Mouse (Mus musculus): ENCODE results near the gene Plbd1. TPM values are rescaled to one million over a fixed set of nuclear protein-coding genes. Genes with fewer than 3 reads are reported as not detected.

Plbd1 gene
- total RNA-seq, 2 experiments from 2014 or later, result 30.8 to 37.9 TPM

Other genes with a start within 250 kb of the Plbd1 start
- not detected for gene E330021D16Rik, start 246.4 kb downstream of the Plbd1 start, total RNA-seq (2021)
- gene Atf7ip, start 155.8 kb downstream of the Plbd1 start, total RNA-seq (2021), result 10 to 100 TPM; 54.0 to 74.3 TPM
- gene Gucy2c, start 119.8 kb upstream of the Plbd1 start, total RNA-seq (2021), result not detected
- gene Hist4h4, start 142.5 kb upstream of the Plbd1 start, total RNA-seq (2021), result 10 to 100 TPM; 11.3 to 12.3 TPM
- gene H2afj, start 146.3 kb upstream of the Plbd1 start, total RNA-seq (2021), result 100 to 1,000 TPM; 173 to 208 TPM
- gene BC049715, start 165.7 kb upstream of the Plbd1 start, total RNA-seq (2021), result 1 to 10 TPM in 1 of 2 experiments, under 1 TPM in 1; 0.43 to 1.2 TPM
- gene Wbp11, start 166.3 kb upstream of the Plbd1 start, total RNA-seq (2021), result 10 to 100 TPM; 77.0 to 78.2 TPM
- under 1 TPM in 1 of 2 experiments, not detected in 1; 0.20 TPM for gene Smco3, start 173.5 kb upstream of the Plbd1 start, total RNA-seq (2021)
- gene Art4, start 195.8 kb upstream of the Plbd1 start, total RNA-seq (2021), result 1 to 10 TPM; 3.6 to 6.0 TPM
- gene Mgp, start 213.9 kb upstream of the Plbd1 start, total RNA-seq (2021), result 100 to 1,000 TPM; 136 to 192 TPM